Mouse (Mus musculus) c-Kit-positive CD71-positive TER-119-positive erythroid progenitor cells, embryonic 14.5 days (primary cell): ENCODE results near the gene 1520401A03Rik.
"Not testable (repeated sequence)": the region's sequence is repeated elsewhere in the genome, so short reads cannot be mapped to it uniquely, and the experiment has no call there.

Experiments used
- DNase-seq: peaks from one replicate; pipeline ENCODE4 v3.0.0-alpha.2; 2013; ENCODE audit warnings: low spot score

The 1520401A03Rik gene

GRCm38 (mm10) chr17:23722376-23723125, at the start of gene 1520401A03Rik:
Gene 1520401A03Rik (minus strand): TSS chr17:23722783.
- DNase-seq = no peak

DNA sequence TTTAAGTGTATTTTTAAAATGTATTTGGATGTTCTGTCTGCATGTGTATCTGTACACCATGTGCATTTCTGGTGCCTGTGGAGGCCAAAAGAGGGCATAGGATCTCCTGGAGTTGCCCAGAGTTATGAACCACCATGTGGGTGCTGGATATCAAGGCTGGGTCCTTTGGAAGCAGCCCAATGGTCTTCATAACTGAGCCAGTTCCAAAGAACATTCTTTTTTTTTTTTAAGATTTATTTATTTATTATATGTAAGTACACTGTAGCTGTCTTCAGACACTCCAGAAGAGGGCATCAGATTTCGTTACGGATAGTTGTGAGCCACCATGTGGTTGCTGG, 49.6 kb upstream of the 1520401A03Rik start:
- not testable (repeated sequence) for DNase-seq

DNA sequence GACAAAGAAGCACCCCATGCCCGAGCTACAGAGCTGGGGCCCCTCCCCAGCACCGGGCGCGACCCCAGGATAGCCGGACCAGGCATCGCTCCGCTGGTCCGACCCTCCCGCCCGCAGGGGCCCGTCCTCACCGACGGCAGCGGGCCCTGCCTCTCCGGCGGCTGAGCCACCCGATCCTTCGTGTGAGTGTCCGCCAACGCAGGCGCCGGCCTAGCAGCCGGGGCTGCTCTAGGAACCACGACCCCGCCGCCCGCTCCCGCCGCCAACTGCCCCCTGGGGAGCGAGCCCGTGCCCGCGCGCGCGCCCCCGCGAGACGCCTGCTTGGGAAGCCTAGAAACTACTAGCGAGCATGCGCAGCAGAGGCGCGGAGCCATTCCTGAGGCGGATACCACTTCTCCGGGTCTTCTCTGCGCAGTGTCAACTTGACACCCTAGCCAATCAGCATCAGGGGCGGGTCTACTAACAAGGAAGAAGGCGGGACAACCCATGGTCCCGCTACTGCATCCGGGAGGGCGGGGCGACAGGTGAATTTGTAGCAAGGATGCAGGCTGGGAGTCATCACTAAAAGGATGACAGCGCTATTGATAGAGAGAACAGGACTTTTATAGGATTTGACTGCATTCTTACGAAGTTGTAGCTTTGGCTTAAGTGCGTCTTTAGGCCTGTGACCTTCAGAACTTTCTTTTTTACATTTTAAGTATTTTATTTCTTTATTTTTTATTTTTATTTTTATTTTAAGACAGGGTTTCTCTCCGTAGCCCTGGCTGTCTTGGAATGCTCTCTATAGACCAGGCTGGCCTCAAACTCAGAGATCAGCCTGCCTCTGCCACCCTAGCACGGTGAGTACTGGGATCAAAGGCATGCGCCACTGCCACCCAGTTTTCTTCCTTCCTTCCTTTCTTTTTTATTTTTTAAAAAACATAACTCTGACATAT, 49.0 kb upstream of the 1520401A03Rik start, which contains the start of gene Flywch1:
Gene Flywch1 (minus strand): TSS at position 319 of the 935 bp plus-strand sequence.
- DNase-seq = peak; percentile 94

GRCm38 (mm10) chr17:23770896-23771283, 48.3 kb upstream of the 1520401A03Rik start:
- DNase-seq = peak; percentile 37

GRCm38 (mm10) chr17:23770493-23770892, 47.9 kb upstream of the 1520401A03Rik start:
- DNase-seq = no peak

DNA sequence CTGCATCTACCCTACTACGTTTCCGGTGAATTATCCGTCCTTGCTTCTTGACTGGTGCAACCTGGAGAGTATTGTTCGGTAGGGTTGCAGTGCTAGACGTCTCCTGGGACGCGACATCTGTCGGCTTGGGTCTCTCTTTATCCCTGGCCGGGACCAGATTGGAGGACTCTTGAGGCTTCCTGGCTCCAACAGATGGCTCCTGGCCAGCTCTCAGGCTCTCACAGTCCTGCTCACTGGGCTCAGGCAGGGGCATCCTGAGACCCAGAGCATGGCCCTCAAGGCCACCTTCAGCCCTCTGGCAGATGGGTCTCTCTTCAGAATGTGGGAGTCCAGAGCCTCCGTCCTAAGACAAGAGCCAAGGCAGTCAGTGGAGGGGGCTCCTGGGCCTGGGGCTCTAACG, 40.4 kb upstream of the 1520401A03Rik start:
- DNase-seq = no peak

- DNase-seq = no peak
Observed at GRCm38 (mm10) chr17:23761155-23761554, 38.6 kb upstream of the 1520401A03Rik start.

- DNase-seq = no peak
Observed at GRCm38 (mm10) chr17:23760231-23760630, 37.6 kb upstream of the 1520401A03Rik start.

GRCm38 (mm10) chr17:23758801-23759200, 36.2 kb upstream of the 1520401A03Rik start:
- no peak for DNase-seq

DNA sequence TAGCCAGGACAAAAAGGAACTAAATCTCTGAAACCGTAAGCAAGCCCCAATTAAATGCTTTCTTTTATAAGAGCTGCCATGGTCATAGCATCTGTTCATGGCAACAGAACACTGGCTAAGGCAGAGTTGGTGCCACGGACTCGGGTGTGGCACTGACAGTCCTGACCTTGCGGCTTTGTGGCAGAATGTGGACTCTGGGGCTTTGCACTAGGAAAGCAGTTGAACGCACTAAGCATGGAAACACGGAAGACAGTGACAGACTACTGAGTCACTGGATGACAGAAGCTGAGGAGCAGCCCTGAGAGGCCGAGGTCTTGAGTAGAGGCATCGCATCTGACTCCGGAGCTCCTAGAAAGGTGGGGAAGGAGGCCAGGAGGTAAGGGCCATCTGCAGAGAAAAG, 35.0 kb upstream of the 1520401A03Rik start:
- DNase-seq = no peak

GRCm38 (mm10) chr17:23755689-23756088, 33.1 kb upstream of the 1520401A03Rik start:
- no peak for DNase-seq

GRCm38 (mm10) chr17:23749400-23750191, 27.0 kb upstream of the 1520401A03Rik start:
- DNase-seq = no peak

GRCm38 (mm10) chr17:23748631-23749391, 26.2 kb upstream of the 1520401A03Rik start:
- DNase-seq = peak; percentile 83

DNA sequence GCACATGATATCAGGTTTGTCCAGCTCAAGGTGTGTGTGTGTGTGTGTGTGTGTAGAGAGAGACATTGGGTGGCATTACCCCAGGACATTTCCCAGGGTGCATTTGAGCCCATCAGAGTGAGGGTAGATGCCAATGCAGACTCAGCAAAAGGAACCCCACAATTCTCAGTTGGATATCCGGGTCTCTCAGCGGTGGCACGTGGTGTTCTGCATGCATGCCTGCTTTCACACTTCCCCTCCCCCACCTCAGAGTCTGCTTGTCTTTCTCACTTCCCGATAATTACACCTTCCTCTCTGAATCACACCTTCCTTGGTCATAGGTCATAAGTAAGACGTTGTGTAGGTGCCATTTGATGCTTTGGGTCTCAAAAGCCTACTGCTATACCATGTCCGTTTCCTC, 25.4 kb upstream of the 1520401A03Rik start:
- DNase-seq = no peak

DNA sequence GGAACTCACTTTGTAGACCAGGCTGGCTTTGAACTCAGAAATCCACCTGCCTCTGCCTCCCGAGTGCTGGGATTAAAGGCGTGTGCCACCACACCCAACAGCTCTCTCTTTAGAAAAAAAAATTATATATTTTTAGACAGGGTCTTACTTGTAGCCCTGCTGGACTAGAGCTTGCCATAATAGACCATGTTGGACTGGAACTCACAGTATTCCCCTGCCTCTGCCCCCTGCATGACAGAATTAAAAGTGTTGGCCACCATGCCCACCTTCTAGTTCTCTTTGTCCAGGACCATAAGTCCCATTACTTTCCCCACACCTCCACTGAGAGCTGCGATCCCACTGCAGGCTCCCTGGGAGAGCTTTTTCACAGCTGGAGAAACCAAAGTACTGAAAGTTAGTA, 24.9 kb upstream of the 1520401A03Rik start:
- DNase-seq = no peak

- DNase-seq = no peak
Observed at GRCm38 (mm10) chr17:23746767-23747166, 24.2 kb upstream of the 1520401A03Rik start.

DNA sequence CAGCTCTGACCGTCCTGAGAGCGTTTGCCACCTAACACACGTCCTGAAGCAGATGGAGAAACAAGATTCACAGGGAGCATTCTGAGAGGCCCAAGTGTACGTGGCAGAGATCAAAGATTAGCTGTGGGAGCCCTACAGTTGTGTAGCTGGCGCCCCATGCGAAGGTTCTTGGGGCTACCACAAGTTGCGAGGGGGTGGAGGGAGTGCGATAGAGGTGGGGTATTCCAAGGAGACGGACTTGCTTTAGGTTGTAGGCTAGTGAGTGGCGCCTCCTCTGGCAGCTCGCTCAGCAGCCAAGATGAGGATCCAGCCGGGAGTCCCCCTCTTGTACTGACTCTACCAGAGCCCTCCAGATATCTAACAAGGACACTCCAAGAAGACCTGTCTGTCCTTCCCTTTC, 23.7 kb upstream of the 1520401A03Rik start:
- no peak for DNase-seq

DNA sequence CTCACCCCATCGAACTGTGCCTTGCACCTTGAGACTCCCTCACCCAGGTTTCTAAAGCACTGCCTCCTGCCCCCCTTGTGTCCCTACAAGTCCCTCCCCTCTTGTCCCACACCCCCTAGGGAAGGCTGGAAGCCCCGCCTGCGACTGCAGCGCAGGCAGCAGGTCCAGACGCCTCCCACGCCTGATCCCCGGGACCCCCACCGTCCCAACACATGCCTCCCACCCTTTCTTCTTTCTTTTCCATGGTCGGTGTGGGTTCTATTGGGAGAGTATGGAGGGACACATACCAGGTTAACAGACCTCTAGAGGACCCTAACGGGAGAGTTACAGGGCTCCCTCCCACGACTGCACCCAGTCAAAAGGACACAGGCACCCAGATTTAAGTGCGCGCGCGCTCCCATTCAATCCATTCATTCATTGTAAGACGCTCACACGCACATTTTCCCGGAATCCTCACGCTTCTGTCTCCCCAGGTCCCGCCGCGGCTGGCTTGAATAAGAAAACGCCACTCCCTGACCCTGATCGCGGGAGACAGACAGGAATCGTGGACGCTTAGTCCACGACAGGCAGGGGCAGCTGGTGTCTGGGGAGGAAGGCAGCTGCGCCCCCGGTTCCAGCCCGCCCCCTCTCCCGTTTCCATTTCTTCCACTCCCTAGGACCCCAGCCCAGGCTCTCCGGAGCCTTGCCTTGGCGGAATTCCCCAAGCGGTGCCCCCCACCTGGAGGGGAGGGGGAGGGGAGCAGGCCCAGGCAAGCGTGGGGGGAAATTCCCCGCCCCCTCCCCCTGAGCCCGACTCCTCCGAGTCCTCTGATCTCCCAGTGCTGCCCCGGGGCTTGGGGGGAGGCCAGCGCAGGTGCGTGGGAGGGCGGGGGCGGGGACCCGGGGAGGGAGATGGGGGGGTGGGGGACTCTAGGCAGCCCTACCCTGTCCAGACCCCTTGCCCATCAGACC, 23.0 kb upstream of the 1520401A03Rik start, which contains the start of gene Kremen2:
Gene Kremen2 (minus strand): TSS at position 533 of the 951 bp plus-strand sequence.
- DNase-seq = no peak

DNA sequence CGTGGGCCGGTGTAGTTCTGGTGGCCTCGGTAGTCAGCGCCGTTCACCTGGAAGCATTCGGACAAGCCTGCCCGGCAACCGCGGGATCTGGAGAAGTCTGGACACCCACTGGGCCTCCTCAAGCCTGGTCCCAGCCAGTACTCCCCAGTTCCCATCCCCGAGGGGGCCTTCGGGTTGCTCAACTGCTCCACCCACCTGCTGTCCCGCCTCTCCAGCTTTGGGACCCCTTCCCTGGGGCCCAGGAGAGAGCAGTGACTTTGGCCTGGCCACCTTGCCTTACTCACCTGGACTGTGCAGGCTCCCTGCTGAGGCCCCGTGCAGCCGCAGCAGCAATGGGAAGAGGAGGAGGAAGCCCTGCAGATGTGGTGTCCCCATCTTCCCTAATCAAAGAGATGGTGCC, 22.1 kb upstream of the 1520401A03Rik start:
- no peak for DNase-seq

DNA sequence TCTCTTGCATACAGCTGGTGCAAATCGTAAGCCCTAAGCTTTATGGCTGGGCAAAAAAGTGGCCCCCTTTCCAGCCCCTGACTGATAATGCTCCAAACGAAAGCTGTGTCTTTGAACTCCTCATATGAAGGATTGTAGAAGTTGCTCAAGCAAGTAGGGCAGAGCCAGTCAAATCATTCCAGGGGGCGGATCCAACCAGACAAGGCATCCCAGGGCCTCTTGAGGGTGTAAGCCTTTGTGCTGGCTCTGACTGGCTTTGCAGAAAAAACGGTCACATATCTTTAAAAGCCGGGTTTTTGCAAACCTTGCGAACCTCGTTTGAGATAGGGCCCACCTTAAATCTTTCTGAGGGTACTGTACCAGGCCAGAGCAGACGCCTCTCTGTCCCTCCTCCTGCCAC, 21.5 kb upstream of the 1520401A03Rik start:
- DNase-seq = no peak
